Mouse (Mus musculus) liver, postnatal 0 days (tissue): ENCODE measurements around the gene Msrb3.

Source experiments
- CTCF ChIP-seq: sonication (generic); IDR thresholded peaks from 2 replicates; pipeline ENCODE4 v1.5.1; 2016; ENCODE audit warnings: antibody characterized with exemption, low read depth
- EP300 ChIP-seq: IDR thresholded peaks from 2 replicates; pipeline ENCODE4 v1.6.1; 2016; ENCODE audit warnings: antibody characterized with exemption, low read depth, mild to moderate bottlenecking

DNA sequence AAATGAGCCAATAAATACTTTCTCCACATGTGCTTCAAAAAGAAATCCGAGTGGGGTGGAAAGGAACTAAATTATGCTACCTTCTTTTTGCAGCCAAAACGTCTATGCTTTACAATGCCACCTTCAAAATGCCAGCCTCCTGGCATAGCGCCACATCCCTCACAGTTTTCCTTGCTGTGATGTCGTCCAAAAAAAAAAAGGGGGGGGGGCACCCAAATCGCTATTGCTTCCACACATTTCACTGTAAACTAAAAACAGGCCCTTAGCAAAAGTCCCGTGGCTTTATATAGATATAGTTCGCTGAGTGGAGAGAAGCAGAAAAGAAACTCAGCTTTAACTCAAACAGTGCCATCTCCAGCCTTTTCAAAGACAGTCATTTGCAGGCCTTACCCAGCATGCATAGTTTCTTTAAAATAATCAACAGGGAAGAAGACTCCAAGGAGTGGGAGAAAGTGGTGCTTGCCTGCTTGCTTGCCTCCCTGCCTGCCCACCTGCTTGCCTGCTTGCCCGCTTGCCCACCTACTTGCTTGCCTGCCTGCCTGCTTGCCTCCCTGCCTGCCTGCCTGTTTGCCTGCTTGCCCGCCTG lies 47.6 kb downstream of the Msrb3 start:
- TF ChIP-seq CTCF (no peak), EP300 (no peak)
